Mouse (Mus musculus) kidney, postnatal 0 days (tissue): ENCODE measurements around the gene Cacfd1. TPM values are rescaled to one million over a fixed set of nuclear protein-coding genes. Genes with fewer than 3 reads are reported as not detected.
A peak's percentile ranks its signal among the peaks of the same experiment; 100 is the strongest.

Experiments
- ATAC-seq: fragments of 200-750 bp; cut with Nextera tagmentation; replicated peaks from 2 replicates; pipeline ENCODE4 v1.8.0; 2017; ENCODE audit warnings: low read depth, moderate number of reproducible peaks, moderate TSS enrichment, moderate library complexity; ENCODE audit not compliant: low FRiP score
- DNase-seq: peaks from one replicate; pipeline ENCODE4 v3.0.0-alpha.2; 2016; ENCODE audit warnings: low spot score
- H3K27ac ChIP-seq: fragments of 300-500 bp; sonication (generic); 2 replicates; pipeline ENCODE4 v1.5.1; 2014; ENCODE audit warnings: mild to moderate bottlenecking
- H3K27me3 ChIP-seq: fragments of 300-500 bp; sonication (generic); 2 replicates; pipeline ENCODE4 v1.6.1; 2014; ENCODE audit warnings: low read length, mixed read lengths; ENCODE audit not compliant: insufficient read depth
- H3K36me3 ChIP-seq: fragments of 300-500 bp; sonication (generic); 2 replicates; pipeline ENCODE4 v1.6.1; 2014; ENCODE audit warnings: low read length, mixed read lengths; ENCODE audit not compliant: insufficient read depth
- H3K4me1 ChIP-seq: fragments of 300-500 bp; sonication (generic); replicated peaks from 2 replicates; pipeline ENCODE4 v1.6.1; 2014; ENCODE audit warnings: antibody characterized with exemption, low read length, mixed read lengths; ENCODE audit not compliant: insufficient read depth
- H3K4me2 ChIP-seq: fragments of 300-500 bp; sonication (generic); 2 replicates; pipeline ENCODE4 v1.6.1; 2014; ENCODE audit warnings: mild to moderate bottlenecking, low read length, moderate library complexity, mixed read lengths
- H3K4me3 ChIP-seq: fragments of 300-500 bp; sonication (generic); replicated peaks from 2 replicates; pipeline ENCODE4 v1.5.1; 2014; ENCODE audit warnings: low read depth, low read length
- H3K9ac ChIP-seq: fragments of 300-500 bp; sonication (generic); 2 replicates; pipeline ENCODE4 v1.6.1; 2014; ENCODE audit warnings: low read depth, low read length
- H3K9me3 ChIP-seq: fragments of 300-500 bp; sonication (generic); replicated peaks from 2 replicates; pipeline ENCODE4 v1.6.1; 2016; ENCODE audit warnings: low read length, inconsistent platforms, mixed read lengths
- CTCF ChIP-seq: IDR thresholded peaks from 2 replicates; pipeline ENCODE4 v1.5.1; 2016; ENCODE audit warnings: antibody characterized with exemption, low read depth, mild to moderate bottlenecking, moderate library complexity
- WGBS: fragments of 180-500 bp; shearing (Covaris S2); extraction: QIAGEN DNeasy Blood & Tissue Kit; methylation state at CpG from one replicate; pipeline ENCODE4 v1.1.7; 2014; 5-methylcytosine and 5-hydroxymethylcytosine counted together
- polyA plus RNA-seq: library from polyadenylated mRNA; unstranded; fragments of >200 nt; fragmentation: Nextera tagmentation; extraction: Ambion mirVana; gene quantifications from 2 replicates; pipeline ENCODE4 v1.2.1, GENCODE M21; 2015

Gene Cacfd1
- polyA plus RNA-seq, 1 experiment from 2014 or later: 41.5 TPM

- H3K9me3 ChIP-seq: no peaks in the 10 kb centered on the region
- DNase-seq (no peak), ATAC-seq (no peak)
- H3K4me3 ChIP-seq: no peak overlapping the region
- no peak overlapping the region for H3K4me2 ChIP-seq
- TF ChIP-seq CTCF: no peak
- no peaks in the 10 kb centered on the region for H3K4me1 ChIP-seq
- H3K27ac ChIP-seq: no peak overlapping the region
- no peak overlapping the region for H3K9ac ChIP-seq
- 39% methylated on average over 3 of the region's 3 CpGs for WGBS
- no peaks in the 10 kb centered on the region for H3K27me3 ChIP-seq
- no peaks in the 10 kb centered on the region for H3K36me3 ChIP-seq
These were observed 26.3 kb downstream of the Cacfd1 start for GRCm38 (mm10) chr2:27036003-27036402.

- H3K4me1 ChIP-seq: no peaks in the 10 kb centered on the region
- no peak overlapping the region for H3K4me2 ChIP-seq
- no peaks in the 10 kb centered on the region for H3K36me3 ChIP-seq
- 64% methylated on average over 4 of the region's 4 CpGs for WGBS
- ATAC-seq: no peak; the same call in 1 of the 2 replicates
- no peak for DNase-seq
- H3K27ac ChIP-seq: no peak overlapping the region
- no peak for TF ChIP-seq CTCF
- no peaks in the 10 kb centered on the region for H3K27me3 ChIP-seq
- H3K4me3 ChIP-seq: no peak overlapping the region
- no peak overlapping the region for H3K9ac ChIP-seq
- H3K9me3 ChIP-seq: no peaks in the 10 kb centered on the region
These were observed 27.3 kb downstream of the Cacfd1 start for GRCm38 (mm10) chr2:27037008-27037407.

GRCm38 (mm10) chr2:27038596-27038995 lies 28.9 kb downstream of the Cacfd1 start:
- Histone ChIP-seq H3K4me3 (no peak overlapping the region), H3K27ac (no peak overlapping the region), H3K9ac (no peak overlapping the region), H3K36me3 (no peaks in the 10 kb centered on the region), H3K9me3 (no peaks in the 10 kb centered on the region), H3K4me2 (no peak overlapping the region), H3K27me3 (no peaks in the 10 kb centered on the region), H3K4me1 (no peaks in the 10 kb centered on the region)
- ATAC-seq (no peak), DNase-seq (peak; percentile 89)
- TF ChIP-seq CTCF: peak; percentile 97
- WGBS: 1% methylated on average over 3 of the region's 3 CpGs

GRCm38 (mm10) chr2:27039286-27039685 lies 29.6 kb downstream of the Cacfd1 start:
- ATAC-seq (no peak), DNase-seq (peak; percentile 16)
- no peaks in the 10 kb centered on the region for H3K9me3 ChIP-seq
- H3K4me3 ChIP-seq: no peak overlapping the region
- H3K4me2 ChIP-seq: no peak overlapping the region
- H3K4me1 ChIP-seq: no peaks in the 10 kb centered on the region
- no peaks in the 10 kb centered on the region for H3K36me3 ChIP-seq
- no peak overlapping the region for H3K27ac ChIP-seq
- H3K9ac ChIP-seq: no peak overlapping the region
- peak; percentile 55; the same call in 1 of the 2 replicates for TF ChIP-seq CTCF
- 10% methylated on average over 1 of the region's 1 CpGs for WGBS
- no peaks in the 10 kb centered on the region for H3K27me3 ChIP-seq

- no peak overlapping the region for H3K9ac ChIP-seq
- no peak overlapping the region for H3K4me2 ChIP-seq
- no peaks in the 10 kb centered on the region for H3K4me1 ChIP-seq
- WGBS: 58% methylated on average over 8 of the region's 8 CpGs
- no peak for TF ChIP-seq CTCF
- no peaks in the 10 kb centered on the region for H3K36me3 ChIP-seq
- no peak for ATAC-seq
- DNase-seq: no peak
- no peak overlapping the region for H3K4me3 ChIP-seq
- H3K27me3 ChIP-seq: no peaks in the 10 kb centered on the region
- no peaks in the 10 kb centered on the region for H3K9me3 ChIP-seq
- no peak overlapping the region for H3K27ac ChIP-seq
These were observed 32.6 kb downstream of the Cacfd1 start for GRCm38 (mm10) chr2:27042131-27042844.

- Histone ChIP-seq H3K27ac (no peak overlapping the region), H3K4me3 (no peak overlapping the region), H3K4me1 (no peaks in the 10 kb centered on the region), H3K4me2 (no peak overlapping the region), H3K9me3 (no peaks in the 10 kb centered on the region), H3K36me3 (no peaks in the 10 kb centered on the region), H3K27me3 (no peaks in the 10 kb centered on the region), H3K9ac (no peak overlapping the region)
- WGBS: 27% methylated on average over 3 of the region's 3 CpGs
- DNase-seq: peak; percentile 90
- peak; percentile 76 for ATAC-seq
- peak; percentile 92 for TF ChIP-seq CTCF
These were observed 33.7 kb downstream of the Cacfd1 start for GRCm38 (mm10) chr2:27043461-27043860.

GRCm38 (mm10) chr2:27044166-27044565 lies 34.4 kb downstream of the Cacfd1 start:
- Histone ChIP-seq H3K4me1 (no peaks in the 10 kb centered on the region), H3K27ac (no peak overlapping the region), H3K4me3 (no peak overlapping the region), H3K9me3 (no peaks in the 10 kb centered on the region), H3K9ac (no peak overlapping the region), H3K27me3 (no peaks in the 10 kb centered on the region), H3K36me3 (no peaks in the 10 kb centered on the region), H3K4me2 (no peak overlapping the region)
- no peak for TF ChIP-seq CTCF
- WGBS: 74% methylated on average over 4 of the region's 4 CpGs
- DNase-seq (no peak), ATAC-seq (no peak)
